In the genomic region with DNA sequence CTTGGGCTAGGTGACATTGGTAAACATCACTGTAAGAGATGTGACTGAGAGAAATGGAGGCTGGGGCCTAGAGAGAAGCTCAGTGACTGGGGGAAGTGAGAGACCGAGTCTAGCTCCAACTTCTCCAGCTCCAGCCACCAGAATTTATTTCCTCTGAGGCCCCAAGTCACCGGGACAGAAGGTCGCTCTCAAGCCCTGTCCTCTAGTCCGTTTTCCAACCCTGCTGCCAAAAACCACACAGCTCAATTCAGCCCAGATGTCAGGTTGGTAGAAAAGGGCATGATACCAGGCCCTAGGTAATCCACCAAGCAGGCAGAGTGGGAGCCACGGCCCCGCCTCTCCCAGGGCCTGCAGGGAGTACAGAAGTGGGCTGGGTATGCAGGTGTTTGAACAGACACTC, we compare ENCODE assay signal across 22 mouse cellular contexts. TPM values are rescaled to one million over a fixed set of nuclear protein-coding genes. Genes with fewer than 3 reads are reported as not detected.
DNase-seq lines count a peak whose midpoint lies in the region; ATAC-seq and TF ChIP-seq lines count a peak whose summit lies in the region.
"Had no signal": no experiment of that assay in that cellular context is flagged by ENCODE, and none has a peak within 500 bp of the region (broad histone marks: within the 10 kb centered on the region; RNA-seq: fewer than 3 reads in every experiment).

No protein-coding gene starts in this region.

- no peaks in the 10 kb centered on the region for H3K9me3 ChIP-seq in heart, embryonic 13.5 days
- H3K9me3 ChIP-seq in liver, embryonic 11.5 days (ENCODE audit: control insufficient read depth, low read length), result no peaks in the 10 kb centered on the region
- H3K9me3 ChIP-seq in limb, embryonic 14.5 days (ENCODE audit: control insufficient read depth, low read length), result no peaks in the 10 kb centered on the region
- H3K9me3 ChIP-seq: forebrain, embryonic 10.5 days; hindbrain, embryonic 10.5 days; midbrain, embryonic 10.5 days; neural tube, embryonic 13.5 days had no signal

- peaks cover 22% of the 10 kb centered on the region for H3K36me3 ChIP-seq in heart, embryonic 13.5 days
- H3K36me3 ChIP-seq in liver, adult 2 months (ENCODE audit: control insufficient read depth, insufficient read depth, low read length), result no peaks in the 10 kb centered on the region; the same call in 1 of the 2 replicates
- no peaks in the 10 kb centered on the region for H3K36me3 ChIP-seq in liver, embryonic 11.5 days (ENCODE audit: control insufficient read depth, insufficient read depth, low read length)
- peaks cover 21% of the 10 kb centered on the region for H3K36me3 ChIP-seq in limb, embryonic 14.5 days (ENCODE audit: control insufficient read depth, insufficient read depth, low read length)

- intact Hi-C loops in heart, postnatal 10 days (cut with DNase I), result no loop called here

- 64% methylated on average over 6 of the region's 6 CpGs for WGBS in heart, embryonic 13.5 days
- WGBS in liver, adult 2 months, result 47% methylated on average over 6 of the region's 6 CpGs
- 76% methylated on average over 6 of the region's 6 CpGs for WGBS in liver, embryonic 11.5 days
- 63% methylated on average over 6 of the region's 6 CpGs for WGBS in limb, embryonic 14.5 days

- no peak overlapping the region for H3K4me3 ChIP-seq in heart, embryonic 13.5 days
- H3K4me3 ChIP-seq in liver, adult 2 months (ENCODE audit: insufficient read depth, low read depth, low read length), result no peak overlapping the region
- no peak overlapping the region for H3K4me3 ChIP-seq in liver, embryonic 11.5 days (ENCODE audit: low read depth, low read length)
- H3K4me3 ChIP-seq in limb, embryonic 14.5 days (replicated peaks; ENCODE audit: low read length), result no peak overlapping the region
- H3K4me3 ChIP-seq: forebrain, embryonic 10.5 days; hindbrain, embryonic 10.5 days; left cerebral cortex, adult 2 months; midbrain, embryonic 10.5 days; myocyte; neural tube, embryonic 13.5 days had no signal

- peaks cover 27% of the 10 kb centered on the region for H3K4me1 ChIP-seq in heart, embryonic 13.5 days
- peaks cover 19% of the 10 kb centered on the region for H3K4me1 ChIP-seq in liver, adult 2 months (ENCODE audit: control insufficient read depth, insufficient read depth, low read length)
- peaks cover 10% of the 10 kb centered on the region for H3K4me1 ChIP-seq in liver, embryonic 11.5 days (replicated peaks; ENCODE audit: control insufficient read depth, insufficient read depth, low read length)
- peaks cover 4% of the 10 kb centered on the region; the same call in 1 of the 2 replicates for H3K4me1 ChIP-seq in limb, embryonic 14.5 days (ENCODE audit: control insufficient read depth, insufficient read depth, low read length)
- H3K4me1 ChIP-seq: neural tube, embryonic 13.5 days had no signal

- H3K27me3 ChIP-seq in heart, embryonic 13.5 days (replicated peaks), result no peaks in the 10 kb centered on the region
- no peaks in the 10 kb centered on the region for H3K27me3 ChIP-seq in liver, adult 2 months (ENCODE audit: control insufficient read depth, insufficient read depth, low read length)
- no peaks in the 10 kb centered on the region for H3K27me3 ChIP-seq in liver, embryonic 11.5 days (replicated peaks; ENCODE audit: control insufficient read depth, insufficient read depth, low read length)
- no peaks in the 10 kb centered on the region for H3K27me3 ChIP-seq in limb, embryonic 14.5 days (ENCODE audit: control insufficient read depth, insufficient read depth, low read length)
- H3K27me3 ChIP-seq: neural tube, embryonic 13.5 days had no signal

- no peak overlapping the region for H3K4me2 ChIP-seq in heart, embryonic 13.5 days
- H3K4me2 ChIP-seq in liver, embryonic 11.5 days, result no peak overlapping the region
- no peak overlapping the region for H3K4me2 ChIP-seq in limb, embryonic 14.5 days (replicated peaks; ENCODE audit: low read depth, low read length, severe bottlenecking)
- H3K4me2 ChIP-seq: neural tube, embryonic 13.5 days had no signal

- peak; percentile 35 for DNase-seq in cerebellum, adult 9-10 months
- DNase-seq in cerebellum, postnatal 14 days, result no peak
- no peak for DNase-seq in heart, postnatal 10 days
- peak; percentile 73 for DNase-seq in liver, adult 2 months (ENCODE audit: extremely low read depth, low read depth, low spot score)
- no peak for DNase-seq in liver, embryonic 11.5 days (ENCODE audit: low spot score)
- no peak for DNase-seq in limb, embryonic 14.5 days (ENCODE audit: low spot score)
- DNase-seq in right cerebral cortex, postnatal 36 days (ENCODE audit: low spot score in 2 of 2), result no peak
- DNase-seq: lung, adult 18-20 months; lung, postnatal 10 days; right cerebral cortex, postnatal 4 days; thymus, adult 18-20 months; thymus, postnatal 36 days had no signal

- no peak for TF ChIP-seq CTCF in liver, adult 2 months (IDR thresholded peaks at IDR 0.05; ENCODE audit: low read depth, low read length)

- H3K9ac ChIP-seq in heart, embryonic 13.5 days, result peak overlapping the region; percentile 56; the same call in 1 of the 2 replicates
- no peak overlapping the region for H3K9ac ChIP-seq in liver, adult 2 months (ENCODE audit: low read depth, low read length)
- H3K9ac ChIP-seq in liver, embryonic 11.5 days (ENCODE audit: low read depth, low read length), result no peak overlapping the region
- no peak overlapping the region for H3K9ac ChIP-seq in limb, embryonic 14.5 days (ENCODE audit: low read depth, low read length, severe bottlenecking)
- H3K9ac ChIP-seq: neural tube, embryonic 13.5 days had no signal

- H3K27ac ChIP-seq in heart, embryonic 13.5 days (replicated peaks), result 0 out of 2 replicates have a peak overlapping the region, but pooled peaks have one; percentile 7
- peak overlapping the region; percentile 19 for H3K27ac ChIP-seq in liver, adult 2 months (replicated peaks; ENCODE audit: insufficient read depth, low read depth, low read length)
- H3K27ac ChIP-seq in liver, embryonic 11.5 days (ENCODE audit: low read depth, low read length), result no peak overlapping the region
- 0 out of 2 replicates have a peak overlapping the region, but pooled peaks have one; percentile 20 for H3K27ac ChIP-seq in limb, embryonic 14.5 days (replicated peaks; ENCODE audit: low read depth, low read length)
- H3K27ac ChIP-seq: forebrain, embryonic 10.5 days; hindbrain, embryonic 10.5 days; left cerebral cortex, adult 2 months; neural tube, embryonic 13.5 days had no signal

- H3K79me2 ChIP-seq in liver, adult 2 months (ENCODE audit: control insufficient read depth, insufficient read depth, low read length), result no peaks in the 10 kb centered on the region

- no peak for ATAC-seq in heart, embryonic 13.5 days (ENCODE audit: extremely low read depth, insufficient number of reproducible peaks, low FRiP score, low TSS enrichment)
- ATAC-seq in liver, embryonic 11.5 days (replicated peaks; ENCODE audit: low FRiP score), result no peak
- ATAC-seq in limb, embryonic 14.5 days (ENCODE audit: low FRiP score, low read depth), result no peak
- ATAC-seq: forebrain, embryonic 16.5 days; intestine, postnatal 0 days; midbrain, embryonic 16.5 days had no signal

- no peak for TF ChIP-seq POLR2A in liver, adult 2 months (IDR thresholded peaks at IDR 0.05; ENCODE audit: extremely low read depth, insufficient read depth, low read length)
- TF ChIP-seq POLR2A in limb, embryonic 14.5 days (IDR thresholded peaks at IDR 0.05; ENCODE audit: borderline replicate concordance, extremely low read depth, insufficient read depth, insufficient read length), result no peak

RNA-seq across cellular contexts. Expression of a gene that starts 29.8 kb away (rescaled TPM):
- 12.2 and 13.5 TPM in 2 replicates for polyA plus RNA-seq in heart, embryonic 13.5 days (2015; fragmentation: Nextera tagmentation; extraction: Ambion mirVana)
- total RNA-seq in heart, postnatal 10 days (2021), result 10 to 100 TPM; 21.8 to 24.3 TPM
- total RNA-seq in liver, adult 2 months (2014; rRNA removed), result 6.5 and 7.4 TPM in 2 replicates
- 19.8 and 21.1 TPM in 2 replicates for polyA plus RNA-seq in liver, adult 2 months (2012; rRNA removed)
- polyA plus RNA-seq in liver, embryonic 11.5 days (2014; fragmentation: Nextera tagmentation; extraction: Ambion mirVana), result 32.2 and 33.3 TPM in 2 replicates
- polyA plus RNA-seq in limb, embryonic 14.5 days (2012; rRNA removed), result 18.0 and 22.0 TPM in 2 replicates
- polyA plus RNA-seq in limb, embryonic 14.5 days (2014; fragmentation: Nextera tagmentation; extraction: Ambion mirVana), result 25.1 and 27.9 TPM in 2 replicates

RNA-seq across cellular contexts. Expression of a gene that starts 55.5 kb away (rescaled TPM):
- polyA plus RNA-seq in heart, embryonic 13.5 days (2015; fragmentation: Nextera tagmentation; extraction: Ambion mirVana), result 25.0 and 25.7 TPM in 2 replicates
- 10 to 100 TPM; 24.9 to 25.9 TPM for total RNA-seq in heart, postnatal 10 days (2021)
- 22.3 and 28.0 TPM in 2 replicates for total RNA-seq in liver, adult 2 months (2014; rRNA removed)
- polyA plus RNA-seq in liver, adult 2 months (2012; rRNA removed), result 6.4 and 7.3 TPM in 2 replicates
- 26.3 and 28.3 TPM in 2 replicates for polyA plus RNA-seq in liver, embryonic 11.5 days (2014; fragmentation: Nextera tagmentation; extraction: Ambion mirVana)
- 26.1 and 29.5 TPM in 2 replicates for polyA plus RNA-seq in limb, embryonic 14.5 days (2012; rRNA removed)
- 40.4 and 47.1 TPM in 2 replicates for polyA plus RNA-seq in limb, embryonic 14.5 days (2014; fragmentation: Nextera tagmentation; extraction: Ambion mirVana)

Comparison
In these comparisons a context has a peak if more than half of its experiments do, and no peak if none do; other contexts are left out.
1. DNase-seq: peak in cerebellum, adult 9-10 months (single experiment) and liver, adult 2 months (single experiment); none in cerebellum, postnatal 14 days (0 of 2), heart, postnatal 10 days (0 of 2), liver, embryonic 11.5 days (single experiment), limb, embryonic 14.5 days (single experiment) and right cerebral cortex, postnatal 36 days (0 of 2).